In genomic region chr15:85249252-85249651, GRCm38 (mm10) we compare ENCODE assay signal across 9 mouse cellular contexts. TPM values are rescaled to one million over a fixed set of nuclear protein-coding genes. Genes with fewer than 3 reads are reported as not detected.
A peak's percentile ranks its signal among the peaks of the same experiment; 100 is the strongest.
DNase-seq lines count a peak whose midpoint lies in the region; ATAC-seq lines count a peak whose summit lies in the region.
"Had no signal": no experiment of that assay in that cellular context is flagged by ENCODE, and none has a peak within 500 bp of the region (broad histone marks: within the 10 kb centered on the region; RNA-seq: fewer than 3 reads in every experiment).

No protein-coding gene starts in this region.

- ATAC-seq in heart, embryonic 11.5 days (replicated peaks; ENCODE audit: insufficient number of reproducible peaks, low FRiP score, low TSS enrichment), result no peak
- 0 out of 2 replicates have a peak, but pooled peaks have one; percentile 19 for ATAC-seq in hindbrain, embryonic 15.5 days (ENCODE audit: low FRiP score, low read depth)
- no peak for ATAC-seq in midbrain, embryonic 14.5 days (ENCODE audit: low FRiP score, low TSS enrichment)
- no peak for ATAC-seq in activated CD4-positive, CD25-positive, alpha-beta regulatory T cell, adult 4 months

- H3K36me3 ChIP-seq in heart, embryonic 11.5 days (ENCODE audit: control insufficient read depth, insufficient read depth, low read length), result peaks cover 23% of the 10 kb centered on the region
- no peaks in the 10 kb centered on the region for H3K36me3 ChIP-seq in hindbrain, embryonic 15.5 days
- H3K36me3 ChIP-seq in midbrain, embryonic 14.5 days (ENCODE audit: control insufficient read depth, insufficient read depth, low read length), result no peaks in the 10 kb centered on the region

- H3K4me1 ChIP-seq in heart, embryonic 11.5 days (ENCODE audit: control insufficient read depth, insufficient read depth, low read length), result peaks cover 7% of the 10 kb centered on the region; the same call in 1 of the 2 replicates
- no peaks in the 10 kb centered on the region for H3K4me1 ChIP-seq in hindbrain, embryonic 15.5 days (replicated peaks)
- no peaks in the 10 kb centered on the region for H3K4me1 ChIP-seq in midbrain, embryonic 14.5 days (ENCODE audit: control insufficient read depth, insufficient read depth, low read length)
- H3K4me1 ChIP-seq: midbrain, embryonic 12.5 days had no signal

- H3K9me3 ChIP-seq in heart, embryonic 11.5 days (replicated peaks; ENCODE audit: control insufficient read depth, low read length), result no peaks in the 10 kb centered on the region
- H3K9me3 ChIP-seq in hindbrain, embryonic 15.5 days, result no peaks in the 10 kb centered on the region
- no peaks in the 10 kb centered on the region for H3K9me3 ChIP-seq in midbrain, embryonic 14.5 days (ENCODE audit: control insufficient read depth, low read length)
- H3K9me3 ChIP-seq: midbrain, embryonic 12.5 days had no signal

- no peak overlapping the region for H3K4me2 ChIP-seq in heart, embryonic 11.5 days
- no peak overlapping the region for H3K4me2 ChIP-seq in hindbrain, embryonic 15.5 days
- H3K4me2 ChIP-seq in midbrain, embryonic 14.5 days (ENCODE audit: low read length), result no peak overlapping the region
- H3K4me2 ChIP-seq: midbrain, embryonic 12.5 days had no signal

- H3K4me3 ChIP-seq in heart, embryonic 11.5 days (ENCODE audit: low read depth, low read length), result no peak overlapping the region
- no peak overlapping the region for H3K4me3 ChIP-seq in hindbrain, embryonic 15.5 days
- no peak overlapping the region for H3K4me3 ChIP-seq in midbrain, embryonic 14.5 days (replicated peaks; ENCODE audit: low read depth, low read length)
- H3K4me3 ChIP-seq: midbrain, embryonic 12.5 days had no signal

- H3K27ac ChIP-seq in heart, embryonic 11.5 days (ENCODE audit: low read depth, low read length), result no peak overlapping the region
- no peak overlapping the region for H3K27ac ChIP-seq in hindbrain, embryonic 15.5 days (replicated peaks)
- no peak overlapping the region for H3K27ac ChIP-seq in midbrain, embryonic 14.5 days (replicated peaks; ENCODE audit: low read depth, low read length)
- H3K27ac ChIP-seq: midbrain, embryonic 12.5 days had no signal

- H3K27me3 ChIP-seq in heart, embryonic 11.5 days (ENCODE audit: control insufficient read depth, insufficient read depth, low read length), result no peaks in the 10 kb centered on the region; the same call in 1 of the 2 replicates
- H3K27me3 ChIP-seq in hindbrain, embryonic 15.5 days, result no peaks in the 10 kb centered on the region
- no peaks in the 10 kb centered on the region for H3K27me3 ChIP-seq in midbrain, embryonic 14.5 days (ENCODE audit: control insufficient read depth, insufficient read depth, low read length)
- H3K27me3 ChIP-seq: midbrain, embryonic 12.5 days had no signal

- WGBS in heart, embryonic 11.5 days (ENCODE audit: insufficient replicate concordance), result 54% methylated on average over 5 of the region's 5 CpGs
- 56% methylated on average over 5 of the region's 5 CpGs for WGBS in hindbrain, embryonic 15.5 days
- 50% methylated on average over 5 of the region's 5 CpGs for WGBS in midbrain, embryonic 14.5 days

- H3K9ac ChIP-seq in heart, embryonic 11.5 days (ENCODE audit: low read depth, low read length), result no peak overlapping the region
- H3K9ac ChIP-seq in hindbrain, embryonic 15.5 days, result no peak overlapping the region
- no peak overlapping the region for H3K9ac ChIP-seq in midbrain, embryonic 14.5 days (replicated peaks; ENCODE audit: low read length)
- H3K9ac ChIP-seq: midbrain, embryonic 12.5 days had no signal

- peak; percentile 54 for DNase-seq in heart, adult 8-10 months (ENCODE audit: low spot score)
- peak; percentile 93 for DNase-seq in R1 (ENCODE audit: low read depth, low spot score)
- peak; percentile 38 for DNase-seq in embryo, embryonic 9.5 days (ENCODE audit: extremely low spot score)
- DNase-seq in layer of hippocampus, adult 9-11 months, result peak; percentile 72
- DNase-seq in midbrain, embryonic 14.5 days, result peak; percentile 89

RNA-seq across cellular contexts. Expression of gene Fbln1, which starts 43.5 kb away (rescaled TPM):
- total RNA-seq in heart, adult 8-10 months (2022), result 10 to 100 TPM; 52.9 to 86.6 (median 70.1) TPM
- polyA plus RNA-seq in heart, embryonic 11.5 days (2014; fragmentation: Nextera tagmentation; extraction: Ambion mirVana), result 145 and 163 TPM in 2 replicates
- 53.6 and 56.2 TPM in 2 replicates for polyA plus RNA-seq in hindbrain, embryonic 15.5 days (2015; fragmentation: Nextera tagmentation; extraction: Ambion mirVana)
- 16.7 and 37.0 TPM in 2 replicates for polyA plus RNA-seq in midbrain, embryonic 14.5 days (2014; fragmentation: Nextera tagmentation; extraction: Ambion mirVana)
- polyA plus RNA-seq in activated CD4-positive, CD25-positive, alpha-beta regulatory T cell, adult 4 months (2017; shearing (Covaris generic)), result under 1 TPM; 0.13 to 0.29 TPM

Comparison
In these comparisons a context has a peak if more than half of its experiments do, and no peak if none do; other contexts are left out.
1. DNase-seq: peak in every context shown above with its lines; median percentile 93 in R1; 89 in midbrain, embryonic 14.5 days; 72 in layer of hippocampus, adult 9-11 months; 54 in heart, adult 8-10 months; 38 in embryo, embryonic 9.5 days.
2. RNA of gene Fbln1, which starts 43.5 kb away (polyA plus RNA-seq): 145 to 163 TPM in heart, embryonic 11.5 days, 53.6 to 56.2 TPM in hindbrain, embryonic 15.5 days and 16.7 to 37.0 TPM in midbrain, embryonic 14.5 days; 0.13 to 0.29 TPM in activated CD4-positive, CD25-positive, alpha-beta regulatory T cell, adult 4 months; every median in the first group is over 10 times any median in the second.